Mouse (Mus musculus) heart, adult 8-10 months (tissue): ENCODE data around the gene Nupr1. TPM values are rescaled to one million over a fixed set of nuclear protein-coding genes. Genes with fewer than 3 reads are reported as not detected.
A peak's percentile ranks its signal among the peaks of the same experiment; 100 is the strongest.

Source experiments
- DNase-seq: peaks from one replicate; pipeline ENCODE4 v3.0.0; 2022; ENCODE audit warnings: low spot score
- total RNA-seq, 4 experiments: library from RNA; stranded (reverse); gene quantifications; 2 replicates each; pipeline ENCODE4 v1.2.4; 2022

The Nupr1 gene
- total RNA-seq, 4 experiments from 2014 or later: 3.5 to 5.3 (median 4.7) TPM

- no peak for DNase-seq
These were observed 13.7 kb upstream of the Nupr1 start for GRCm38 (mm10) chr7:126644345-126644744.

GRCm38 (mm10) chr7:126643244-126643617 lies 12.6 kb upstream of the Nupr1 start:
- peak; percentile 54 for DNase-seq

GRCm38 (mm10) chr7:126642545-126643243 lies 12.0 kb upstream of the Nupr1 start:
- DNase-seq: no peak

GRCm38 (mm10) chr7:126636733-126637520 lies 6.3 kb upstream of the Nupr1 start:
- no peak for DNase-seq

GRCm38 (mm10) chr7:126635375-126635774 lies 4.7 kb upstream of the Nupr1 start:
- no peak for DNase-seq

GRCm38 (mm10) chr7:126632478-126632877 lies 1.8 kb upstream of the Nupr1 start:
- DNase-seq: no peak

- no peak for DNase-seq
These were observed 746 bp downstream of the Nupr1 start for GRCm38 (mm10) chr7:126629915-126630314.

GRCm38 (mm10) chr7:126628111-126628510 lies 2.5 kb downstream of the Nupr1 start:
- no peak for DNase-seq

- DNase-seq: no peak
These were observed 4.7 kb downstream of the Nupr1 start for GRCm38 (mm10) chr7:126625807-126626600.

- peak; percentile 87 for DNase-seq
These were observed 5.3 kb downstream of the Nupr1 start for GRCm38 (mm10) chr7:126625369-126625768.

GRCm38 (mm10) chr7:126624774-126625173 lies 5.9 kb downstream of the Nupr1 start:
- DNase-seq: no peak

- DNase-seq: no peak
These were observed 7.3 kb downstream of the Nupr1 start for GRCm38 (mm10) chr7:126623381-126623780.

GRCm38 (mm10) chr7:126621452-126622359 lies 9.0 kb downstream of the Nupr1 start:
- DNase-seq: no peak

- no peak for DNase-seq
These were observed 10.9 kb downstream of the Nupr1 start for GRCm38 (mm10) chr7:126619559-126620275.

GRCm38 (mm10) chr7:126616707-126617106 lies 14.0 kb downstream of the Nupr1 start:
- DNase-seq: no peak

GRCm38 (mm10) chr7:126612736-126613135 lies 17.9 kb downstream of the Nupr1 start:
- no peak for DNase-seq

- no peak for DNase-seq
These were observed 22.9 kb downstream of the Nupr1 start for GRCm38 (mm10) chr7:126607796-126608195.

GRCm38 (mm10) chr7:126607064-126607463 lies 23.6 kb downstream of the Nupr1 start:
- peak; percentile 59 for DNase-seq

GRCm38 (mm10) chr7:126606611-126607010 lies 24.1 kb downstream of the Nupr1 start:
- no peak for DNase-seq

GRCm38 (mm10) chr7:126602650-126603049 lies 28.0 kb downstream of the Nupr1 start:
- no peak for DNase-seq
